Mouse (Mus musculus) heart, postnatal 14 days (tissue): ENCODE measurements around the gene Fam83e. TPM values are rescaled to one million over a fixed set of nuclear protein-coding genes. Genes with fewer than 3 reads are reported as not detected.

ENCODE experiments used
- DNase-seq, 2 experiments: peaks; one replicate each; pipeline ENCODE4 v3.0.0; 2021 to 2022
- intact Hi-C: fragments of 180-260 bp; cut with DNase I; formaldehyde crosslinking; loops from one replicate; pipeline ENCODE4 v1.15.1; 2025
- total RNA-seq, 2 experiments: library from RNA; stranded (reverse); gene quantifications; 2 replicates each; pipeline ENCODE4 v1.2.3; 2021

Fam83e gene
- total RNA-seq, 2 experiments from 2014 or later, result 0.17 to 0.24 TPM

DNA sequence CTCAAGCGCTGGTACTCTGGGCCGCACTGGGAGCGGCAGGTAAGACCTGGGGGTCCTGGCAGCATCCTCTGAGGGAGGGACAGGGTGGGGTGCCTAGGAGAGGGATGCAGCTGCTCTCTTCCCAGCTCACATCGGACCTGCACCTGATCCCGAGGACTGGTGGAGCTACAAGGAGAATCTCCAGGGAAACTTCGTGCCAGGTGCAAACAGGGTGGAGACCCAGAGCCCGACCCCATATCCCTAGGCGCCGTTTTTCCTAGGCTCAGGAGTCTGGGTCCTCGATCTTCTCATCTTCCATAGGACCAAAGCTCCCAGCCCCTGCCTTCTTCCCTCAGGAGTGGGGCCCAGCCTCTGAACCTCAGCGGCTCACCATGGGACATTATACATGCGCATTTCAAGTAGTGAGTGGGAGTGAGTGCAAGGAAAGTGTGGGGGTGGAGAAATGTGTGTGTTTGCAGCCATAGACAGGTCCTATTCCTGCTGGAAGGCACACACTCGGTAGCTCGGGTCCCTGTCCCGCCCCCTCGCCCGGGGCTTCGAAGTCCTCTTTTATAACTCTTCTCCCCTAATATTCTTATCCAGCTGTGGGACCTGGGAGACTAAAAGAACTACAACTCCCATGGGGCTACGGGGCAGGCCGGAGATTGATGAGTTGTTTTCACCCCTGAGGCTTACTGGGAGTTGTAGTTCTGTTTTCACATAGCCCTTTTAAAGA, 20.6 kb upstream of the Fam83e start:
- peak; percentile 71 to 81 for DNase-seq
- intact Hi-C loops, result loop anchor here (5.0 kb wide), 1 partner anchor 238 kb away; no protein-coding TSS in a partner anchor

- peak; percentile 43 to 58 for DNase-seq
- intact Hi-C loops, result loop anchor here (5.0 kb wide), 1 partner anchor 239 kb away; no protein-coding TSS in a partner anchor
Measured at GRCm38 (mm10) chr7:45701072-45701471, 19.9 kb upstream of the Fam83e start.

- intact Hi-C loops, result loop anchor here (5.0 kb wide), 1 partner anchor 239 kb away; no protein-coding TSS in a partner anchor
- no peak for DNase-seq
Measured at GRCm38 (mm10) chr7:45701607-45702006, 19.4 kb upstream of the Fam83e start.

GRCm38 (mm10) chr7:45702316-45702715, 18.7 kb upstream of the Fam83e start:
- intact Hi-C loops, result loop anchor here (5.0 kb wide), 1 partner anchor 240 kb away; no protein-coding TSS in a partner anchor
- no peak for DNase-seq

DNA sequence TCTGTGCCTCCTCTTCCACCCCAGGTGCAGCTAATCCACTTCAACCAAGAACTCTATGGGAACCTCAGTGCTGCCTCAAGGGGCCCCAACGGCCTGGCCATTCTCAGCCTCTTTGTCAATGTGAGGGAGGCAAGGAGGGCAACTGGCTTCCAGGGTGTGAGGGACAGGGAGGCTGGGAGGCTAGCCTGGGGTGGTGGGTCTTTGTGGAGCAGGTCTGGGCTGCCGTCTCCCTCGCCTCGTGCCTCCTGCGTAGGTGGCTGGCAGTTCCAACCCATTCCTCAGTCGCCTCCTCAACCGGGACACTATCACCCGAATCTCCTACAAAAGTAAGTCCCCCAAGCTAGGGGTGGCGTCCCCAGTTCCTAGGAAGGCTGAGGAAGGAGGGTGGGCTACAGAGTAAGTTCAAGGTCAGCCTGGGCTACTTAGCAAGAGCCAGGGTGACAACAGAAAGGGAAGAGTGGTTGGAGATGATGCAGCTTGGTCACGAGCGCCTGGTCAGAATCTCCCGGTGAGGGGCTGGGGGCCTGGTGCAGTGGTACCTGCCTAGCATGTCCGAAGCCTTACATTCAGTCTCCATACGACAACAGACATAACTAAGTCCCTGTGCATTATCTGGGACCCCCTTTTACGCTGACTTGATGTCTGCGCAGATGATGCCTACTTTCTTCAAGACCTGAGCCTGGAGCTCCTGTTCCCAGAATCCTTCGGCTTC, 18.0 kb upstream of the Fam83e start:
- intact Hi-C loops, result loop anchor here (5.0 kb wide), 1 partner anchor 241 kb away; no protein-coding TSS in a partner anchor

GRCm38 (mm10) chr7:45703521-45704033, 17.4 kb upstream of the Fam83e start:
- intact Hi-C loops, result loop anchor here (5.0 kb wide), 1 partner anchor 241 kb away; no protein-coding TSS in a partner anchor
- no peak for DNase-seq

More for the DNA sequence above, 18.0 kb upstream of the Fam83e start:
- no peak for DNase-seq

GRCm38 (mm10) chr7:45704046-45704559, 16.9 kb upstream of the Fam83e start:
- peak; percentile 56 to 67 for DNase-seq
- intact Hi-C loops, result loop anchor here (5.0 kb wide), 1 partner anchor 242 kb away; no protein-coding TSS in a partner anchor

- intact Hi-C loops, result loop anchor here (5.0 kb wide), 1 partner anchor 243 kb away; no protein-coding TSS in a partner anchor
Measured at GRCm38 (mm10) chr7:45704730-45705442, 16.1 kb upstream of the Fam83e start, which contains the start of gene Dbp. Gene Dbp, plus strand, starts transcription at chr7:45705088.

GRCm38 (mm10) chr7:45705443-45705864, 15.6 kb upstream of the Fam83e start:
- intact Hi-C loops, result no loop called here
- peak in 1 of 2 experiments; percentile 57 for DNase-seq

More at GRCm38 (mm10) chr7:45704730-45705442, 16.1 kb upstream of the Fam83e start, which contains the start of gene Dbp:
- peak; percentile 97 to 98 for DNase-seq

DNA sequence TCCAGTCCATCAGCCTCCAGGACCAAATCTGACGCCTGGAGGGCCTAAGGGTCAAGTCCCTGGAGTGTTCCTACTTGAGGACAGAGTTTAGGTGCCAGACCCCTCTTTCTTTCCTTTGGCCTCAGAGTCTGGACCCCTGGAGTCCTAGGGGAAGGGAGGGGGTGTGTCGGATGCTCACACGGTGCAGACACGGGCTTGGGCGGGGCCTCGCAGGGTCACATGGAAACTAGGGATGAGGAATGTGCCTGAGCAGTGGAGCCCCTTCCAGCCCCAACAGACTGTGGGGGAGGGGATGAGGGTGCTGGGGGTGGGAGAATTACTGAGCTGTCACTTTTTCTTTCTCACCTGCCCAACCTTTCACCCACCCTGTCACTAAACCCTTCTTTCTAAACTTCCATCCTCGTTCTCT, 15.1 kb upstream of the Fam83e start:
- peak; percentile 73 to 87 for DNase-seq
- intact Hi-C loops, result no loop called here

GRCm38 (mm10) chr7:45706721-45707241, 14.2 kb upstream of the Fam83e start:
- intact Hi-C loops, result no loop called here
- peak; percentile 93 for DNase-seq

- intact Hi-C loops, result no loop called here
- DNase-seq, result peak; percentile 96 to 99
Measured at GRCm38 (mm10) chr7:45707375-45707967, 13.5 kb upstream of the Fam83e start.

DNA sequence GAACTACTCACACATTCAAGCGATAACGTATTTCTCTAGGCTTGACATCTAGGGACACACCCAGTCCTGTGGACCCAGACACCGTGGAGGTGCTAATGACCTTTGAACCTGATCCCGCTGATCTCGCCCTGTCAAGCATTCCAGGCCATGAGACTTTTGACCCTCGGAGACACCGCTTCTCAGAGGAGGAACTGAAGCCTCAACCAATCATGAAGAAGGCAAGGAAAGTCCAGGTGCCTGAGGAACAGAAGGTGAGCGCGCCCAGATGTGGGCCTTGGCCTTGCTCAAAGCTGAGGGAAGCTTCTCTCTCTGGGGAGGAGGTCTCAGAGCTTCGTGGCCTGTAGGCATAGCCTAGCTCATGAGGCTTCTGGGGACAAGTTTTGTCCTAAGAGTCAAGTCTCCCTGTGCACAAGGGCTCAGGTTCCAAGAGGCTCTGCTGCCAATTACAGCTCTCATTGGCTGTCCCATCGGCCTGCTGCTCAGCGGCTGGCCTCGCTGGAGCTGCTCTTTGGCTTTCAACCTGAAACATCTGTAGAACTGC, 12.7 kb upstream of the Fam83e start:
- intact Hi-C loops, result no loop called here

GRCm38 (mm10) chr7:45709036-45709435, 12.0 kb upstream of the Fam83e start:
- intact Hi-C loops, result no loop called here
- DNase-seq, result no peak

More for the DNA sequence above, 12.7 kb upstream of the Fam83e start:
- peak; percentile 50 to 61 for DNase-seq

GRCm38 (mm10) chr7:45709677-45710355, 11.2 kb upstream of the Fam83e start:
- intact Hi-C loops, result no loop called here
- DNase-seq, result no peak

DNA sequence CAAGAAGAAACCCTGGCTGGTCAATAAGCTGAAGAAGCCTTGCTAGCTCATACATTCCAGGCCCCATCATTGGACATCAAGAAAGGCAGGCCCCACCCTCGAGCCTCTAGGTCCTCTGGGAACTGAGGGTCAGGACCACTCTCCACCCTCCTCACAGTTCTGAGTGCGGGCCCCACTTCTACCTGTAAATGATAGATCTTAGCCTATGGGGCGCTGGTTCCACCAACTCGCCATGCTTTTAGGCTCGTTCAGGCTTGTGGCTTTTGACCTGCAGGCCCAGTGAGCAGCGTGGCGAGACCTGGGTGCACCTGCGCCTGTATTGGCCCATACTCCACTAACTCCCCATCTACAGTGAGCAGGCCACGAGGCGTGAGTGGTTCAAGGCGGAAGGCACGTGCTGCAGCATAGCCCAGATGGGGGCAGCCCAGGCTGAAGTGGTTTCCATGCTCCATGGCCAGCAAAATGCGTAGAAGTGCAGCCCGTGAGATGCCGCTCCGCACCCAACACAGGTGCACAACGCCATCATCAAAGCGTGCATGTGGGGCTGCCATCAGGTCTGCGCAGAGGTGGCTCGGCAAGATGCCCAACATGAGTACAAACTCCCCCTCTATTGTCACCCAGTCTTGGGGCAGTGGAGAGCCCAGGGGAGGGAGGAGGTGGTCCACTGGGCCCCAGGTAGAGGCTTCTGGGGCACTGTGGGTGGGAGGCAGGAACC, 10.4 kb upstream of the Fam83e start:
- intact Hi-C loops, result no loop called here
- DNase-seq, result no peak

GRCm38 (mm10) chr7:45711316-45712021, 9.5 kb upstream of the Fam83e start:
- DNase-seq, result no peak
- intact Hi-C loops, result no loop called here
